Mouse (Mus musculus) embryonic facial prominence, embryonic 14.5 days (tissue): ENCODE measurements around the gene Prmt7. TPM values are rescaled to one million over a fixed set of nuclear protein-coding genes. Genes with fewer than 3 reads are reported as not detected.
A peak's percentile ranks its signal among the peaks of the same experiment; 100 is the strongest.

Source experiments
- ATAC-seq: fragments of 200-750 bp; cut with Nextera tagmentation; 2 replicates; pipeline ENCODE4 v1.8.0; 2017; ENCODE audit warnings: low read depth, moderate number of reproducible peaks, moderate TSS enrichment
- DNase-seq: peaks from one replicate; pipeline ENCODE4 v3.0.0-alpha.2; 2015; ENCODE audit warnings: low spot score
- H3K27ac ChIP-seq: fragments of 300-500 bp; sonication (generic); replicated peaks from 2 replicates; pipeline ENCODE4 v1.5.1; 2014; ENCODE audit warnings: low read depth, mild to moderate bottlenecking, low read length, moderate library complexity
- H3K27me3 ChIP-seq: fragments of 300-500 bp; sonication (generic); replicated peaks from 2 replicates; pipeline ENCODE4 v1.6.1; 2014; ENCODE audit warnings: low read length; ENCODE audit not compliant: control insufficient read depth, insufficient read depth
- H3K36me3 ChIP-seq: fragments of 300-500 bp; sonication (generic); 2 replicates; pipeline ENCODE4 v1.6.1; 2014; ENCODE audit warnings: low read length, mixed read lengths; ENCODE audit not compliant: control insufficient read depth, insufficient read depth
- H3K4me1 ChIP-seq: fragments of 300-500 bp; sonication (generic); 2 replicates; pipeline ENCODE4 v1.6.1; 2014; ENCODE audit warnings: antibody characterized with exemption, low read length; ENCODE audit not compliant: control insufficient read depth, insufficient read depth
- H3K4me2 ChIP-seq: fragments of 300-500 bp; sonication (generic); 2 replicates; pipeline ENCODE4 v1.6.1; 2014; ENCODE audit warnings: low read depth, mild to moderate bottlenecking, low read length, moderate library complexity, mixed read lengths
- H3K4me3 ChIP-seq: fragments of 300-500 bp; sonication (generic); 2 replicates; pipeline ENCODE4 v1.5.1; 2014; ENCODE audit warnings: low read depth, mild to moderate bottlenecking, low read length
- H3K9ac ChIP-seq: fragments of 300-500 bp; sonication (generic); 2 replicates; pipeline ENCODE4 v1.6.1; 2014; ENCODE audit warnings: low read depth, mild to moderate bottlenecking, low read length, moderate library complexity, mixed read lengths
- H3K9me3 ChIP-seq: fragments of 300-500 bp; sonication (generic); 2 replicates; pipeline ENCODE4 v1.6.1; 2016; ENCODE audit warnings: low read length; ENCODE audit not compliant: control insufficient read depth
- WGBS: fragments of 180-500 bp; shearing (Covaris S2); extraction: QIAGEN DNeasy Blood & Tissue Kit; methylation state at CpG from one replicate; pipeline ENCODE4 v1.1.7; 2014; 5-methylcytosine and 5-hydroxymethylcytosine counted together
- polyA plus RNA-seq: library from polyadenylated mRNA; unstranded; fragments of >200 nt; fragmentation: Nextera tagmentation; extraction: Ambion mirVana; gene quantifications from 2 replicates; pipeline ENCODE4 v1.2.1, GENCODE M21; 2014

Prmt7 gene
- polyA plus RNA-seq, 1 experiment from 2014 or later, result 38.7 TPM

DNA sequence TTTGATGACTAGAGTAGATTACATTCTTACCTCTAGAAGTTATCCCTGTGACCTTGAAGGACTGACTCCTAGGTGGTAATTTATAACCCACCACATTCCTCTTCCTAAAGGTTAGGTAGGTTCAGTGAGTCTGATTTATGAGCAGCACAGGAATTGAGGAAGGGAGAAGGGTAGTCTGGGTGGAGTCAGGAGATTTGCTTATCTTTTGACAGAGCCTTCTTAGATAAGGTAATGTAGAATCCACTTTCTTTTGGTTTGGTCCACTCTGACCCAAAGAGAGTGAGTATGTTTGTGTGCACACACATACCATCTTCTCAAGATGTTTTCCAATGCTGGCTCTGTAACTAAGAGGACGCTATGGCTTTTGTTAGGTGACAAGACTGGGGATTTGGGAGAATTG lies 33.1 kb upstream of the Prmt7 start:
- WGBS, result 91% methylated on average over 1 of the region's 1 CpGs
- Histone ChIP-seq H3K27ac (no peak overlapping the region), H3K4me2 (no peak overlapping the region)

GRCm38 (mm10) chr8:106178428-106178827 lies 32.3 kb upstream of the Prmt7 start:
- H3K4me3 ChIP-seq, result no peak overlapping the region
- DNase-seq, result peak; percentile 12
- no peak overlapping the region for H3K9ac ChIP-seq
- H3K4me2 ChIP-seq, result no peak overlapping the region
- no peaks in the 10 kb centered on the region for H3K27me3 ChIP-seq
- ATAC-seq, result no peak
- H3K36me3 ChIP-seq, result peaks cover 22% of the 10 kb centered on the region
- no peaks in the 10 kb centered on the region for H3K9me3 ChIP-seq
- H3K4me1 ChIP-seq, result no peaks in the 10 kb centered on the region
- no peak overlapping the region for H3K27ac ChIP-seq
- 55% methylated on average over 2 of the region's 2 CpGs for WGBS

More for the DNA sequence above, 33.1 kb upstream of the Prmt7 start:
- ATAC-seq, result no peak
- no peak for DNase-seq
- Histone ChIP-seq H3K4me1 (no peaks in the 10 kb centered on the region), H3K9ac (no peak overlapping the region), H3K4me3 (no peak overlapping the region), H3K9me3 (no peaks in the 10 kb centered on the region), H3K27me3 (no peaks in the 10 kb centered on the region), H3K36me3 (peaks cover 21% of the 10 kb centered on the region)

GRCm38 (mm10) chr8:106185628-106186270 lies 25.0 kb upstream of the Prmt7 start:
- H3K9ac ChIP-seq, result no peak overlapping the region
- ATAC-seq (no peak), DNase-seq (peak; percentile 43)
- 72% methylated on average over 8 of the region's 8 CpGs for WGBS
- H3K4me2 ChIP-seq, result no peak overlapping the region
- H3K4me3 ChIP-seq, result no peak overlapping the region
- no peaks in the 10 kb centered on the region for H3K4me1 ChIP-seq
- no peak overlapping the region for H3K27ac ChIP-seq
- peaks cover 44% of the 10 kb centered on the region for H3K36me3 ChIP-seq
- H3K27me3 ChIP-seq, result no peaks in the 10 kb centered on the region
- H3K9me3 ChIP-seq, result no peaks in the 10 kb centered on the region

GRCm38 (mm10) chr8:106186394-106186793 lies 24.3 kb upstream of the Prmt7 start:
- H3K36me3 ChIP-seq, result peaks cover 43% of the 10 kb centered on the region
- no peak overlapping the region for H3K9ac ChIP-seq
- no peaks in the 10 kb centered on the region for H3K9me3 ChIP-seq
- H3K4me1 ChIP-seq, result no peaks in the 10 kb centered on the region
- DNase-seq (no peak), ATAC-seq (no peak)
- H3K4me2 ChIP-seq, result no peak overlapping the region
- no peaks in the 10 kb centered on the region for H3K27me3 ChIP-seq
- no peak overlapping the region for H3K27ac ChIP-seq
- WGBS, result 89% methylated on average over 3 of the region's 3 CpGs
- H3K4me3 ChIP-seq, result no peak overlapping the region

DNA sequence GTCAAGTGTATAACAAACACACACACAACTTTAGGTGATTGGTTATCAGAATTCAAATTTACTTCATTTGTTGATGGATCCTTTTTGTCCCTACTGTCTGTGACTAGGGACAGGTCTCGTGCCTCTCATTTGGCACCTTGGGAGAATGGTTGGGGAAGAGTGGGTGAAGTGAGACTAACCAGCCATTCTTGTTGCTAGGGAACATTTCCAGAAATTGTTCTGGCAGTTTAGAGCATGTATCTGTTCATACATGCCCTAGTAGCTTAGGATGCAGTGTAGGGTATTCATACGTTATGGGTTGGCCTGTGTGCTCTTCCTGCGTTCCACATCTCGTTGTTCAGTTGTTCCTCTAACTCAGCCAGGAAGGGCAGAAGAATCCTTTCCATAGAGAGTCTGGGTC lies 21.6 kb upstream of the Prmt7 start:
- Histone ChIP-seq H3K4me3 (no peak overlapping the region), H3K4me1 (no peaks in the 10 kb centered on the region), H3K36me3 (peaks cover 45% of the 10 kb centered on the region), H3K4me2 (no peak overlapping the region), H3K9me3 (no peaks in the 10 kb centered on the region), H3K27ac (no peak overlapping the region), H3K9ac (no peak overlapping the region), H3K27me3 (no peaks in the 10 kb centered on the region)
- WGBS, result 89% methylated on average over 4 of the region's 4 CpGs
- ATAC-seq, result no peak
- DNase-seq, result no peak

DNA sequence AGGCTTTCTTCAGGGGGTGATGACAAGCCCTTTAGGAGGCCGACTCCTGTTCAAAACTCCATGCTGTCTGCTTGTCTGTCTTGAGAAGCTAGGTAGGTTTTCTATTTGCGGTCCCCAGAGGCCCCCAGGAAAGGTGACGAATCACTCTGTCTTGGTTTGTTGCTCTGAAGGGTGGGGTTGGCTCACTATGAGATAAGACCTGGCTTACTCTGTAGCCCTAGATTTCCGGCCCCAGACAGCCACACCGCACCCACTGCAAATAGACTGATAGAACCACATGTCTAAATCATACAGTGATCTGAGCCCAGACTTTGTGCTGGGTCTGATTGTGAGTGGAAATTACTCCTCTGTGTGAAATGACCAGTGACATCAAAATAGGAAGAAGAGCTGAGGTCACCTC lies 19.1 kb upstream of the Prmt7 start:
- Histone ChIP-seq H3K4me3 (no peak overlapping the region), H3K36me3 (peaks cover 65% of the 10 kb centered on the region), H3K9ac (no peak overlapping the region), H3K4me2 (no peak overlapping the region), H3K9me3 (no peaks in the 10 kb centered on the region), H3K27me3 (no peaks in the 10 kb centered on the region), H3K27ac (no peak overlapping the region), H3K4me1 (no peaks in the 10 kb centered on the region)
- DNase-seq (no peak), ATAC-seq (no peak)
- 96% methylated on average over 5 of the region's 5 CpGs for WGBS

DNA sequence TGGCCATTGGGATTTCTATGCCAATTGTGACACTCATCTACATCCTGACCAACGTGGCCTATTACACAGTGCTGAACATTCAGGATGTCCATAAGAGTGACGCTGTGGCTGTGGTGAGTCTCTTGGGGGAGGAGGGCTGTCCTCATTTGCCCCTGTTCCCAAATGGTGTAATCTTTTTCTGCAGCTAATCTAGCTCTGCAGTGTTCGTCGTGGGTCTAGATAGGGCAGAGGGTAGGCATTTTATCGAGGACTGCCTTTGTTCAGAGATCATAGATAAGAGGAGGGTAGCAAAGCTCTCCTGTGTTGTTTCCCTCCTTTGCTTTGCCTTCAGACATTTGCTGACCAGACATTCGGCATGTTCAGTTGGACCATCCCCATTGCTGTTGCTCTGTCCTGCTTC lies 17.6 kb upstream of the Prmt7 start:
- Histone ChIP-seq H3K27ac (no peak overlapping the region), H3K4me2 (no peak overlapping the region), H3K4me3 (no peak overlapping the region), H3K36me3 (peaks cover 66% of the 10 kb centered on the region), H3K9me3 (no peaks in the 10 kb centered on the region), H3K9ac (no peak overlapping the region), H3K4me1 (no peaks in the 10 kb centered on the region), H3K27me3 (no peaks in the 10 kb centered on the region)
- WGBS, result 87% methylated on average over 6 of the region's 6 CpGs
- ATAC-seq (no peak), DNase-seq (no peak)

GRCm38 (mm10) chr8:106194062-106194461 lies 16.7 kb upstream of the Prmt7 start:
- DNase-seq (no peak), ATAC-seq (no peak)
- Histone ChIP-seq H3K4me3 (no peak overlapping the region), H3K4me1 (no peaks in the 10 kb centered on the region), H3K27ac (no peak overlapping the region), H3K9me3 (no peaks in the 10 kb centered on the region), H3K9ac (no peak overlapping the region), H3K27me3 (no peaks in the 10 kb centered on the region), H3K4me2 (no peak overlapping the region), H3K36me3 (peaks cover 70% of the 10 kb centered on the region)
- 87% methylated on average over 5 of the region's 5 CpGs for WGBS

- H3K36me3 ChIP-seq, result peaks cover 86% of the 10 kb centered on the region
- H3K27me3 ChIP-seq, result no peaks in the 10 kb centered on the region
- 24% methylated on average over 1 of the region's 1 CpGs for WGBS
- H3K9me3 ChIP-seq, result no peaks in the 10 kb centered on the region
- ATAC-seq (peak; percentile 60; the same call in 1 of the 2 replicates), DNase-seq (peak; percentile 69)
- no peak overlapping the region for H3K4me3 ChIP-seq
- H3K4me1 ChIP-seq, result no peaks in the 10 kb centered on the region
- no peak overlapping the region for H3K27ac ChIP-seq
- no peak overlapping the region for H3K9ac ChIP-seq
- no peak overlapping the region for H3K4me2 ChIP-seq
These were observed 12.0 kb upstream of the Prmt7 start for GRCm38 (mm10) chr8:106198741-106199140.
